Mouse (Mus musculus): ENCODE measurements at regions not wholly inside any gene's neighbourhood (a gene's known extent, or its start where the extent isn't known, plus 50 kb on each side); places are given as distances from the start of the nearest gene placed in this dataset.
A peak's percentile ranks its signal among the peaks of the same experiment; 100 is the strongest.

- TF ChIP-seq GATA4 (IDR thresholded peaks at IDR 0.05; ENCODE audit: insufficient replicate concordance, low read length) = no peak
Observed at GRCm38 (mm10) chr16:29920940-29921339, 143.2 kb upstream of the Hes1 start.

GRCm38 (mm10) chr16:29921385-29921784 is 142.8 kb upstream of the Hes1 start:
- TF ChIP-seq GATA4 (IDR thresholded peaks at IDR 0.05; ENCODE audit: insufficient replicate concordance, low read length) = no peak

DNA sequence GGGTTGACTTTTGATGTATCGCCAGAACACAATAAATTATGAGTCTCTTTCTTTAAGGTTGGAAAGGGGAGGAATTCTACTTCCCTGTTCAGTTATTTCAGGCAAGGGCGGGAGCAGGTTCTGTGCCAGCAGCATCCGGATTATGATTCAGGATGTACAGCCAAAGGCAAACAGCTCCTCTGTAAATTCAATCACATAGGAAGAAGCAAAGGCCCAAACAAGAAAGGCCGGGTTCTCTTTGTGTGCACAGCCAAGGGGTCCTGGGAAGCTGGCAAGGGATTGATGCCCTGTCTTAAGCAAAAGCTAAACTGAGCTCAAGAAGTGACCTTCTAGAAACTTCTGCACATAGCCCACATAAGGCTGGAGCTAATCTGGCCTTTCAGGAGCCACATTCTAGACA is 135.9 kb upstream of the Hes1 start:
- no peak for TF ChIP-seq GATA4 (IDR thresholded peaks at IDR 0.05; ENCODE audit: insufficient replicate concordance, low read length)

DNA sequence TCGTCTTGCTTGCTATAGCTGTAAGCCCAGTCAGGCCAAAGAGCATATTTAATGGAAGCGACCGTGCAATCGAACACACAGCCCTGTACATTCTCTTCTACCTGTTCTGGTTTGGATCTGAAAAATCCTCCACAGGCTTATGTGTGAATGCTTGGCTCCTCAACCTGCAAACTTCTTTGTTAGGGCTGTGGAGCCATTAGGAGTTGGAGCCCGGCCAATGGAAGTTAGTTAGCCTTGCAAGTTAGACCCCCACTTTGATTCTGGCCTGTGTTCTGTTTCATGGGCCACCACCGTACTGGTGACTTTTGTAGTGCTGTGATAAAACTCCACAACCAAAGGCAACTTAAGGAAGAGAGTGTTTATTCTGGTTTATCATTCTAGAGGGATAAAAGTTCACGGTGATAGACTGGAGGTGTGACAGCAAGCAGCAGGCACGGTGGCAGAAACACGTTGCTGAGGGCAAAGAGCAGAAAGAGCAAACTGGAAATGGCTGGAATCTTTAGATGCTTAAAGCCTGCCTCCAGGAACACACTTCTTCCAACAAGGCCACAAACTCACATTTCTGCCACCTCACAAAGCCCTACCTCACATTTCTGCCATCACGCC is 132.3 kb upstream of the Hes1 start:
- TF ChIP-seq GATA4 (IDR thresholded peaks at IDR 0.05; ENCODE audit: insufficient replicate concordance, low read length) = no peak

- no peak for TF ChIP-seq GATA4 (IDR thresholded peaks at IDR 0.05; ENCODE audit: insufficient replicate concordance, low read length)
Observed at GRCm38 (mm10) chr16:29934649-29935048, 129.5 kb upstream of the Hes1 start.

DNA sequence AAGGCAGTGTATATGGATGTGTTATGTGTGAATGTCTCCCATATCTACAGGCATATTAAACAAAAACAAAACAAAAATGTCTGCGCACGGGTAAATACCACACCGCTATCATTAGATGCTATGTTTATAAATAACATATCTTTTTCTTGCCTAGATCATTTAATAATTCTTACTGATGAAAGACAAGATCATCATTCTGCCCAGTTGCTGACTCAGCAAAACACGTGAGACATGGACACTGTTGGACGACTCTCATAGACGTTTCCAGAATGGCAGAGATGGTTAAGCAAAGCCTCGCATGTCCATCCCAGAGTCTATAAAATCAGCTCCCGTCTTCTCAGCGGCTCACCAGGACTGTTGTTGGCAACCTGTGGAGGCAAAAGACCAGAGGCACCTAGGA is 125.5 kb upstream of the Hes1 start:
- TF ChIP-seq GATA4 (IDR thresholded peaks at IDR 0.05; ENCODE audit: insufficient replicate concordance, low read length) = no peak

GRCm38 (mm10) chr16:29939331-29939850 is 124.8 kb upstream of the Hes1 start:
- TF ChIP-seq GATA4 (IDR thresholded peaks at IDR 0.05; ENCODE audit: insufficient replicate concordance, low read length) = no peak

GRCm38 (mm10) chr16:29939869-29940707 is 124.1 kb upstream of the Hes1 start:
- TF ChIP-seq GATA4 (IDR thresholded peaks at IDR 0.05; ENCODE audit: insufficient replicate concordance, low read length) = no peak

- TF ChIP-seq GATA4 (IDR thresholded peaks at IDR 0.05; ENCODE audit: insufficient replicate concordance, low read length) = no peak
Observed at GRCm38 (mm10) chr16:29942111-29942510, 122.1 kb upstream of the Hes1 start.

DNA sequence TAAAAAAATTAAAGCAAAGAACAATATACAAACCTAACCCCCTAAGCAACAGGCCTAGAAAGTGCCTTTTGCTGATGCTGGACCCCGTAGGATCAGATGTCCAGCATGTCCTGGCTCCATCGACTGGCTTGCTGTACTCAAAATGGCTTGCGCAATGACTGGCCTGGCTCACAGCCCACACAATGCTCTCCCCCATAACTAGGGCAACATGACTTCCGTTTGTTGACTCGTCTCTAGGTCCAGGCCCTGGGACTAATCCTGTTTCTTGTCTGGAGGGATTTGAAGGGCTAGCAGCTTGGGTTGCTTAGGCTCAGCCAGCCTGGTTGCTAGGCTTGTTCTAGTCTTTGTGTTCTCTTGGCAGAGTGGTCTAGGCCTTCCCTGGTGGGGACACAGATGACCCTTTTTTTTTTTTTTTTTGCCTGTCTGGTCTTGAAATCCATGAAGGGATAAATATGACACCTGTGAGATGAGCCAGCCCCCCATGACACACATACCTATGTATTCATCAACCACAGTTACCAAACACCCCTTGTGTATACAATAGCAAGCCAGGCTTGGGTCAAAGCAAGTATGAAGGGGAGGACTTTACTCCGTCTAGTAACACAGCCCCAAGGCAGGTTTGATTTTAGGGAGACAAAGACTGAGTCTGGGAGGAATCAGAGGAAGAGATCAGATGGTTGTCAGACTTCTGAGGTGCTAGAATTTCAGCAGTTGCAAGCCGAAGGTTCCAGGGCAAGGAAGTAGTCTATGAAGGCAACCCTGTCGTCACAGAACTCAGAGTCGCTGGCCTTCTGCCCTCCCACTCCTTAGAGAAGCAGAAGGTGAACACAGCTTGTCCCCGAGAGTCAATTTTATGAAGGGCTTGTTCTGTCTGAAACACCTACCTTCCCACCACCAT is 120.0 kb upstream of the Hes1 start:
- TF ChIP-seq GATA4 (IDR thresholded peaks at IDR 0.05; ENCODE audit: insufficient replicate concordance, low read length) = no peak

DNA sequence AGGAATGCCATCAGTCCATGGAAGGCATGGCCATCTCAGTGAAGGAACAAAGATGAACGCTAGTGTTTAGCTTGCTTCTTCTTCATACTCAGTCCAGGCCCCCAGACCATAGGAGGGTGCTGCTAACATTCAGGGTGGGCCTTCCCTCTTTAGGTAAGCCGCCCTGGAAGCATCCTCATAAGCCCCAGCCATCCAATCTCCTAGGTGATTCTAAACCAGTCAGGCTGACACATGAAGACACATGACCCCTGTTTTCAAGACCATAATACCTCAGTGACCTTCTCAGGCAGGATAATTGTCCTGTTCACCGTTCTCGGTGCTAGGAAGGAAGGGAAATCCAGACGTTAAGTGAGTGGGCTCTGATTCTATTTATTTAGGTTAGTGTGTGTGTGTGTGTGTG is 119.2 kb upstream of the Hes1 start:
- TF ChIP-seq GATA4 (IDR thresholded peaks at IDR 0.05; ENCODE audit: insufficient replicate concordance, low read length) = no peak

DNA sequence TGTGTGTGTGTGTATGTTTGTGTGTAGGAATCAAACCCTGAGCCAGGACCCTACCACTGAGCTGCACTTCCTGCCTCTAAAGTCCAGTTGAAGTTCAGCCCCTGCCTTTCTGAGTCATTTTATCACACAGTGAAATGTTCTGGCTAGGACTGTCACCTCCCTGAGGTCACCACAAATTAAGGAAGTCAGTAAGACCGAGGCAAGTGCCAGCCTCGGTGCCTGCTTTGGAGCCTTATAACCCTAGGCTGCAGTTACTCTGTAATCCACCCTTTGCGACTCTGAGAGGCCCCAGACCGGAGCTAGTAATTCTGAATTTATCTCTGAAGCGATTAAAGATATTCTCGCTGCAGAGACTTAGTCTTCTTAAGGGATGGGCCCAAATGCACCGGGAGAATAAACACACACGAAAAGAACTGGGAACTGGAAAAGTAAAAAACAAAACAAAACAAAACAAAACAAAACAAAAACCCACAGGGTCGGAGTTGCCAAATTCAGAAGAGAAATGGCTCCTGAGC is 118.8 kb upstream of the Hes1 start:
- no peak for TF ChIP-seq GATA4 (IDR thresholded peaks at IDR 0.05; ENCODE audit: insufficient replicate concordance, low read length)

DNA sequence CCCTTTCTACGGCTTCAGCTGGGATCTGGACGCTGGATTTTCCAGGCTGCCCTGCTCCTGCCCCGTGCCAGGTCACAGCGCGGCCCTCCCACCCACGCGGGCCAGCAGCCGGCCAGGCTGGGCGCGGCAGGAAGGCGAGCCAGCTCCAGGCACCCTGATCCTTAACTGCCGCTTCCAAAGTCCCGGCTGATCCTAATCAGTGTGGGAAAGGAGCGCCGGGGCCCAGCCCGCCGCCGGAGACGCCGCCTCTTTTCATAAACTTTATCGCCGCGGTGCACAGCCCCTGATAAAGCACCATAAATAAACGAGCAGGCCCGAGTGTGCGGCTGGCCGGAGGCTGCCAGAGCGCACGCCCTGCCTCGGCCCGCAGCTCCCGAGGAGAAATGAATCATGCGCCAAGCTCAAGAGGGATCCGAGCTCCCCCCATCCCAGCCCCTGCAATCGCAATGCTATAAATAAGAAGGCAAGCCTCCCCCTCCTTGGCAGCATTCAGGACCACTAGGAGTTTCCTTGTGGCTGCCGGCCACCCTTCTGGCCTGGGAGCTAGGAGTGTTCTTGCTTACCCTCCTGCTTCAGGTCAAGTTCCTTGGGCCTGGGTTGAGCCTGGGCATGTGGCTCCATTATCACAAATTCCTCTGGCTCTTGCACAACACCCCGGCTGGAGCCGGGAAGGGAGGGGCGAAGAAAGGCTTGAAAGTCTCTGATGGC is 118.1 kb upstream of the Hes1 start:
- TF ChIP-seq GATA4 (IDR thresholded peaks at IDR 0.05; ENCODE audit: insufficient replicate concordance, low read length) = peak; percentile 100

DNA sequence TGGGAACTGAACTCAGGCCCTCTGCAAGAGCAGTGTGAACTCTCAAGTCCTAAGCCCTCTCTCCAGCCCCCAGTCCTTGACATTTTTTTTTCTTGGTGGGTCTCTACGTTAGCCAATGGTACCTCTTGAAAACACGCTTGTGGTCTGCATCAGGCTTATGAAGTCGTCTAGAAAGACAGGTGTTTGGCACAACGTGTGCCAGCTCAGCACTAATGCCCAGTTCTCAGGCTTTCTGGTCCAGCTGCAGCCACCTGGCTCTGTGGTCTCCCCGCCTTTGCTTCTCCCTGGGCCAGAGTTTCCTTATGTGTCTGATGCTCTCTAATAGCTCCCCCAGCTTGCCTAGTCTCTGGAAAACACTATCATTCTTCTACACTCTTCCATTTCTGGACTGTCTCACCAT is 117.2 kb upstream of the Hes1 start:
- no peak for TF ChIP-seq GATA4 (IDR thresholded peaks at IDR 0.05; ENCODE audit: insufficient replicate concordance, low read length)

- no peak for TF ChIP-seq GATA4 (IDR thresholded peaks at IDR 0.05; ENCODE audit: insufficient replicate concordance, low read length)
Observed at GRCm38 (mm10) chr16:29947670-29948069, 116.5 kb upstream of the Hes1 start.

All from liver, adult (tissue).